Mouse (Mus musculus): Measurements from ENCODE around the gene Tgfbr2.

Gene Tgfbr2

GRCm38 (mm10) chr9:116193889-116194450 is 18.8 kb upstream of the Tgfbr2 start:
- DNase-seq (ENCODE audit: extremely low spot score, low read depth, low spot score), result no peak

- no peak for DNase-seq (ENCODE audit: extremely low spot score, low read depth, low spot score)
Observed at GRCm38 (mm10) chr9:116193535-116193881, 18.3 kb upstream of the Tgfbr2 start.

GRCm38 (mm10) chr9:116192826-116193534 is 17.8 kb upstream of the Tgfbr2 start:
- DNase-seq (ENCODE audit: extremely low spot score, low read depth, low spot score), result no peak

GRCm38 (mm10) chr9:116192253-116192652 is 17.1 kb upstream of the Tgfbr2 start:
- no peak for DNase-seq (ENCODE audit: extremely low spot score, low read depth, low spot score)

- DNase-seq (ENCODE audit: extremely low spot score, low read depth, low spot score), result no peak
Observed at GRCm38 (mm10) chr9:116189831-116190230, 14.7 kb upstream of the Tgfbr2 start.

- DNase-seq (ENCODE audit: extremely low spot score, low read depth, low spot score), result no peak
Observed at GRCm38 (mm10) chr9:116188952-116189666, 13.9 kb upstream of the Tgfbr2 start.

GRCm38 (mm10) chr9:116187181-116187731 is 12.1 kb upstream of the Tgfbr2 start:
- DNase-seq (ENCODE audit: extremely low spot score, low read depth, low spot score), result no peak

- no peak for DNase-seq (ENCODE audit: extremely low spot score, low read depth, low spot score)
Observed at GRCm38 (mm10) chr9:116184903-116185302, 9.7 kb upstream of the Tgfbr2 start.

GRCm38 (mm10) chr9:116183035-116183434 is 7.9 kb upstream of the Tgfbr2 start:
- DNase-seq (ENCODE audit: extremely low spot score, low read depth, low spot score), result no peak

- no peak for DNase-seq (ENCODE audit: extremely low spot score, low read depth, low spot score)
Observed at GRCm38 (mm10) chr9:116181608-116182007, 6.4 kb upstream of the Tgfbr2 start.

GRCm38 (mm10) chr9:116178151-116178550 is 3.0 kb upstream of the Tgfbr2 start:
- DNase-seq (ENCODE audit: extremely low spot score, low read depth, low spot score), result no peak

GRCm38 (mm10) chr9:116177108-116177507 is 1.9 kb upstream of the Tgfbr2 start:
- no peak for DNase-seq (ENCODE audit: extremely low spot score, low read depth, low spot score)

- no peak for DNase-seq (ENCODE audit: extremely low spot score, low read depth, low spot score)
Observed at GRCm38 (mm10) chr9:116175488-116176115, 442 bp upstream of the Tgfbr2 start.

- no peak for DNase-seq (ENCODE audit: extremely low spot score, low read depth, low spot score)
Observed at GRCm38 (mm10) chr9:116173473-116174170, 1.5 kb downstream of the Tgfbr2 start.

GRCm38 (mm10) chr9:116173059-116173458 is 2.1 kb downstream of the Tgfbr2 start:
- no peak for DNase-seq (ENCODE audit: extremely low spot score, low read depth, low spot score)

GRCm38 (mm10) chr9:116169067-116169466 is 6.1 kb downstream of the Tgfbr2 start:
- no peak for DNase-seq (ENCODE audit: extremely low spot score, low read depth, low spot score)

GRCm38 (mm10) chr9:116167304-116167880 is 7.8 kb downstream of the Tgfbr2 start:
- DNase-seq (ENCODE audit: extremely low spot score, low read depth, low spot score), result no peak

- DNase-seq (ENCODE audit: extremely low spot score, low read depth, low spot score), result no peak
Observed at GRCm38 (mm10) chr9:116166363-116166762, 8.8 kb downstream of the Tgfbr2 start.

- DNase-seq (ENCODE audit: extremely low spot score, low read depth, low spot score), result no peak
Observed at GRCm38 (mm10) chr9:116163883-116164282, 11.3 kb downstream of the Tgfbr2 start.

GRCm38 (mm10) chr9:116162866-116163374 is 12.2 kb downstream of the Tgfbr2 start:
- DNase-seq (ENCODE audit: extremely low spot score, low read depth, low spot score), result no peak
